Mouse (Mus musculus) kidney, adult 2 months (tissue): Measurements from ENCODE around the gene Fbrsl1. TPM values are rescaled to one million over a fixed set of nuclear protein-coding genes. Genes with fewer than 3 reads are reported as not detected.
A peak's percentile ranks its signal among the peaks of the same experiment; 100 is the strongest.

ENCODE experiments used
- DNase-seq: peaks from one replicate; pipeline ENCODE4 v3.0.0; 2021
- H3K27ac ChIP-seq: fragments of 200-500 bp; 2 replicates; pipeline ENCODE4 v1.5.1; 2012; ENCODE audit warnings: low read depth, low read length, control low read depth, inconsistent platforms; ENCODE audit not compliant: insufficient read depth
- H3K27me3 ChIP-seq: fragments of 200-500 bp; replicated peaks from 2 replicates; pipeline ENCODE4 v1.6.1; 2012; ENCODE audit warnings: mild to moderate bottlenecking, moderate library complexity, low read length, inconsistent platforms; ENCODE audit not compliant: control insufficient read depth, insufficient read depth
- H3K36me3 ChIP-seq: fragments of 200-500 bp; 2 replicates; pipeline ENCODE4 v1.6.1; 2012; ENCODE audit warnings: mild to moderate bottlenecking, moderate library complexity, low read length, inconsistent platforms; ENCODE audit not compliant: control insufficient read depth, insufficient read depth
- H3K4me1 ChIP-seq: fragments of 200-500 bp; 2 replicates; pipeline ENCODE4 v1.6.1; 2011; ENCODE audit warnings: low read length; ENCODE audit not compliant: control insufficient read depth, insufficient read depth
- H3K4me3 ChIP-seq: fragments of 200-500 bp; 2 replicates; pipeline ENCODE4 v1.5.1; 2011; ENCODE audit warnings: mild to moderate bottlenecking, low read depth, low read length, control low read depth; ENCODE audit not compliant: insufficient read depth
- CTCF ChIP-seq: fragments of 200-500 bp; conservative IDR thresholded peaks from 2 replicates; pipeline ENCODE4 v1.5.1; 2011; ENCODE audit warnings: low read depth, mild to moderate bottlenecking, control low read depth, low read length, moderate library complexity, mixed read lengths; ENCODE audit not compliant: insufficient read depth, insufficient read length
- POLR2A ChIP-seq: fragments of 200-500 bp; IDR thresholded peaks from one replicate; pipeline ENCODE4 v1.6.1; 2011; ENCODE audit warnings: low read depth, low read length, control low read depth
- WGBS: fragments of 180-500 bp; shearing (Covaris S2); methylation state at CpG from one replicate; pipeline ENCODE4 v1.1.7; 2018; 5-methylcytosine and 5-hydroxymethylcytosine counted together
- polyA plus RNA-seq: library from polyadenylated mRNA; depleted of rRNA; stranded (reverse); fragments of >200 nt; gene quantifications from 2 replicates; pipeline ENCODE4 v1.2.3, GENCODE M21; 2012; rRNA removed

The Fbrsl1 gene
- polyA plus RNA-seq = 38.2 and 47.0 TPM in 2 replicates

GRCm38 (mm10) chr5:110448436-110449134 lies at the start of gene Fbrsl1:
Gene Fbrsl1 (minus strand): TSS chr5:110448503.
- DNase-seq = peak; percentile 99
- peaks cover 12% of the 10 kb centered on the region; the same call in 1 of the 2 replicates for H3K4me1 ChIP-seq
- 1% methylated on average over 46 of the region's 46 CpGs for WGBS
- H3K36me3 ChIP-seq = no peaks in the 10 kb centered on the region
- peak within 1 kb of the TSS; percentile 82 for H3K27ac ChIP-seq
- peak within 1 kb of the TSS; percentile 91 for H3K4me3 ChIP-seq
- peak; percentile 70 for TF ChIP-seq POLR2A
- TF ChIP-seq CTCF = no peak
- H3K27me3 ChIP-seq = no peaks in the 10 kb centered on the region

GRCm38 (mm10) chr5:110498071-110498470 lies 49.8 kb upstream of the Fbrsl1 start:
- Histone ChIP-seq H3K4me1 (no peaks in the 10 kb centered on the region; the same call in 1 of the 2 replicates), H3K27ac (no peak overlapping the region), H3K36me3 (no peaks in the 10 kb centered on the region), H3K27me3 (no peaks in the 10 kb centered on the region), H3K4me3 (no peak overlapping the region)
- no peak for TF ChIP-seq CTCF
- no peak for TF ChIP-seq POLR2A
- WGBS = 16% methylated on average over 10 of the region's 10 CpGs
- no peak for DNase-seq

- Histone ChIP-seq H3K4me3 (no peak overlapping the region), H3K4me1 (no peaks in the 10 kb centered on the region; the same call in 1 of the 2 replicates), H3K27ac (no peak overlapping the region), H3K36me3 (no peaks in the 10 kb centered on the region), H3K27me3 (no peaks in the 10 kb centered on the region)
- DNase-seq = no peak
- WGBS = 80% methylated on average over 5 of the region's 5 CpGs
- TF ChIP-seq POLR2A = no peak
- no peak for TF ChIP-seq CTCF
These were observed 49.3 kb upstream of the Fbrsl1 start for GRCm38 (mm10) chr5:110497556-110497955.

GRCm38 (mm10) chr5:110495051-110495450 lies 46.7 kb upstream of the Fbrsl1 start:
- H3K4me1 ChIP-seq = no peaks in the 10 kb centered on the region; the same call in 1 of the 2 replicates
- H3K27me3 ChIP-seq = no peaks in the 10 kb centered on the region
- H3K4me3 ChIP-seq = no peak overlapping the region
- no peaks in the 10 kb centered on the region for H3K36me3 ChIP-seq
- WGBS = 83% methylated on average over 6 of the region's 6 CpGs
- peak; percentile 49 for DNase-seq
- H3K27ac ChIP-seq = no peak overlapping the region; the same call in 1 of the 2 replicates
- TF ChIP-seq POLR2A = no peak

GRCm38 (mm10) chr5:110494396-110494795 lies 46.1 kb upstream of the Fbrsl1 start:
- no peaks in the 10 kb centered on the region; the same call in 1 of the 2 replicates for H3K4me1 ChIP-seq
- peak; percentile 28 for DNase-seq
- H3K4me3 ChIP-seq = no peak overlapping the region
- peak overlapping the region; percentile 32 for H3K27ac ChIP-seq
- 58% methylated on average over 4 of the region's 4 CpGs for WGBS
- TF ChIP-seq CTCF = no peak
- no peak for TF ChIP-seq POLR2A
- H3K36me3 ChIP-seq = no peaks in the 10 kb centered on the region
- no peaks in the 10 kb centered on the region for H3K27me3 ChIP-seq

GRCm38 (mm10) chr5:110493785-110494184 lies 45.5 kb upstream of the Fbrsl1 start:
- Histone ChIP-seq H3K27me3 (no peaks in the 10 kb centered on the region), H3K4me1 (no peaks in the 10 kb centered on the region; the same call in 1 of the 2 replicates), H3K36me3 (no peaks in the 10 kb centered on the region), H3K27ac (peak overlapping the region; percentile 32), H3K4me3 (no peak overlapping the region)
- DNase-seq = peak; percentile 79
- WGBS = 3% methylated on average over 4 of the region's 4 CpGs
- TF ChIP-seq POLR2A = no peak
- TF ChIP-seq CTCF = peak; percentile 93

- Histone ChIP-seq H3K27ac (no peak overlapping the region), H3K4me3 (no peak overlapping the region), H3K4me1 (no peaks in the 10 kb centered on the region; the same call in 1 of the 2 replicates), H3K27me3 (no peaks in the 10 kb centered on the region), H3K36me3 (no peaks in the 10 kb centered on the region)
- no peak for DNase-seq
- WGBS = 75% methylated on average over 4 of the region's 4 CpGs
- TF ChIP-seq CTCF (no peak), POLR2A (no peak)
These were observed 41.3 kb upstream of the Fbrsl1 start for GRCm38 (mm10) chr5:110489639-110490038.
